Mouse (Mus musculus) urinary bladder, adult 2 months (tissue): ENCODE results near the gene Usp47. TPM values are rescaled to one million over a fixed set of nuclear protein-coding genes. Genes with fewer than 3 reads are reported as not detected.

ENCODE experiments used
- DNase-seq: peaks from one replicate; pipeline ENCODE4 v3.0.0; 2022; ENCODE audit warnings: low spot score
- polyA plus RNA-seq: library from polyadenylated mRNA; depleted of rRNA; stranded (reverse); fragments of >200 nt; gene quantifications from 2 replicates; pipeline ENCODE4 v1.2.3, GENCODE M21; 2012; rRNA removed

Gene Usp47
- polyA plus RNA-seq = 37.2 and 45.3 TPM in 2 replicates

GRCm38 (mm10) chr7:112023150-112023600 is at the start of gene Usp47:
Gene Usp47 (plus strand): TSS chr7:112023504.
- DNase-seq = peak; percentile 84

GRCm38 (mm10) chr7:111976401-111976800 is 46.9 kb upstream of the Usp47 start:
- DNase-seq = no peak

- DNase-seq = no peak
Observed at GRCm38 (mm10) chr7:111977871-111978270, 45.4 kb upstream of the Usp47 start.

- DNase-seq = no peak
Observed at GRCm38 (mm10) chr7:111982296-111982695, 41.0 kb upstream of the Usp47 start.

GRCm38 (mm10) chr7:111984530-111984929 is 38.8 kb upstream of the Usp47 start:
- no peak for DNase-seq

- DNase-seq = no peak
Observed at GRCm38 (mm10) chr7:111985266-111985665, 38.0 kb upstream of the Usp47 start.

- DNase-seq = no peak
Observed at GRCm38 (mm10) chr7:111986906-111987305, 36.4 kb upstream of the Usp47 start.

- DNase-seq = no peak
Observed at GRCm38 (mm10) chr7:111997441-111997840, 25.9 kb upstream of the Usp47 start.

- DNase-seq = no peak
Observed at GRCm38 (mm10) chr7:111998446-111999004, 24.8 kb upstream of the Usp47 start.

GRCm38 (mm10) chr7:111999376-111999775 is 23.9 kb upstream of the Usp47 start:
- DNase-seq = no peak

- no peak for DNase-seq
Observed at GRCm38 (mm10) chr7:112000166-112000565, 23.1 kb upstream of the Usp47 start.

- DNase-seq = no peak
Observed at GRCm38 (mm10) chr7:112010511-112010910, 12.8 kb upstream of the Usp47 start.

- DNase-seq = no peak
Observed at GRCm38 (mm10) chr7:112010976-112011375, 12.3 kb upstream of the Usp47 start.

GRCm38 (mm10) chr7:112012102-112012501 is 11.2 kb upstream of the Usp47 start:
- no peak for DNase-seq

GRCm38 (mm10) chr7:112012621-112013177 is 10.6 kb upstream of the Usp47 start:
- DNase-seq = no peak

GRCm38 (mm10) chr7:112014148-112014547 is 9.2 kb upstream of the Usp47 start:
- no peak for DNase-seq

- no peak for DNase-seq
Observed at GRCm38 (mm10) chr7:112022506-112023149, 676 bp upstream of the Usp47 start.

- DNase-seq = peak; percentile 74
Observed at GRCm38 (mm10) chr7:112023601-112024445, 519 bp downstream of the Usp47 start.

GRCm38 (mm10) chr7:112024446-112024730 is 1.1 kb downstream of the Usp47 start:
- no peak for DNase-seq

- DNase-seq = no peak
Observed at GRCm38 (mm10) chr7:112024856-112025255, 1.6 kb downstream of the Usp47 start.

- DNase-seq = no peak
Observed at GRCm38 (mm10) chr7:112030594-112030993, 7.3 kb downstream of the Usp47 start.

- DNase-seq = no peak
Observed at GRCm38 (mm10) chr7:112035804-112036203, 12.5 kb downstream of the Usp47 start.

GRCm38 (mm10) chr7:112036636-112037035 is 13.3 kb downstream of the Usp47 start:
- DNase-seq = no peak
